Mouse (Mus musculus): ENCODE data around the gene A430005L14Rik. TPM values are rescaled to one million over a fixed set of nuclear protein-coding genes. Genes with fewer than 3 reads are reported as not detected.
A peak's percentile ranks its signal among the peaks of the same experiment; 100 is the strongest.

A430005L14Rik gene
- total RNA-seq (2014; rRNA removed) (31.3 and 38.4 TPM in 2 replicates), polyA plus RNA-seq (2015; fragmentation: Nextera tagmentation; extraction: Ambion mirVana) (46.1 and 50.4 TPM in 2 replicates)

GRCm38 (mm10) chr4:153956569-153957405 lies at the start of gene A430005L14Rik:
Gene A430005L14Rik, plus strand, starts transcription at chr4:153957237.
- Histone ChIP-seq H3K9ac (replicated peaks; ENCODE audit: low read length, poor library complexity, severe bottlenecking) (peak within 1 kb of the TSS; percentile 69), H3K9me3 (ENCODE audit: low read length) (no peaks in the 10 kb centered on the region), H3K4me3 (ENCODE audit: low read depth, low read length) (peak within 1 kb of the TSS; percentile 51), H3K27me3 (ENCODE audit: insufficient read depth, low read length) (0 out of 2 replicates have a peak, but pooled peaks cover 3% of the 10 kb centered on the region), H3K4me2 (ENCODE audit: low read depth, low read length, poor library complexity, severe bottlenecking) (peak within 1 kb of the TSS; percentile 61), H3K27ac (ENCODE audit: low read depth, low read length) (peak within 1 kb of the TSS; percentile 73), H3K36me3 (ENCODE audit: insufficient read depth, low read length) (peaks cover 16% of the 10 kb centered on the region), H3K4me1 (ENCODE audit: insufficient read depth, low read length) (peaks cover 4% of the 10 kb centered on the region; the same call in 1 of the 2 replicates)
- peak; percentile 98 for DNase-seq (ENCODE audit: low spot score)
- ATAC-seq (ENCODE audit: low FRiP score) = peak; percentile 95
- peak; percentile 34; the same call in 1 of the 2 replicates for TF ChIP-seq CTCF (IDR thresholded peaks at IDR 0.05)
- 2% methylated on average over 57 of the region's 67 CpGs for WGBS

DNA sequence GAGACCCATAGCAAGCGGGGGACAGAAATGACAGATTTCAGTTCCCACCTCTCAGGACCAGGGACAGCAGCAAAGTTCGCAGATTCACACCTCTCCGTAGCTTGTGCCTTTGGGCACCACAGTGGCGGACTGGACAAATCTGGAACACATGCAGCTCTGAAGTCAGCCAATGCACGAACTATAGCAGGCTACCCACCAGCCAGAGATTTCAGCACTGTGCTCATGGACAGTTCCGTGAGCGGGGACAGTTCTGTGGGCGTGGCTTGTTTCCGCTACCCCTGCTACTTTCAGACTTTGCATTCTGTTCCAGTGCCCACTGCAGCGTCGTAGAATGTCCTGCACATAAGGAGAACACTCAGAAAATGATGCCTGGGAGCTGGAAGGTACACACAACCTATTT lies 49.5 kb upstream of the A430005L14Rik start:
- peak; percentile 65 for DNase-seq (ENCODE audit: low spot score)
- 24% methylated on average over 11 of the region's 11 CpGs for WGBS

GRCm38 (mm10) chr4:153913635-153914034 lies 43.4 kb upstream of the A430005L14Rik start:
- no peaks in the 10 kb centered on the region; the same call in 1 of the 2 replicates for H3K27me3 ChIP-seq (ENCODE audit: insufficient read depth, low read length)
- no peaks in the 10 kb centered on the region for H3K4me1 ChIP-seq (ENCODE audit: insufficient read depth, low read length)
- H3K4me3 ChIP-seq (ENCODE audit: low read depth, low read length) = no peak overlapping the region
- H3K27ac ChIP-seq (ENCODE audit: low read depth, low read length) = no peak overlapping the region
- H3K36me3 ChIP-seq (ENCODE audit: insufficient read depth, low read length) = no peaks in the 10 kb centered on the region
- no peak overlapping the region for H3K9ac ChIP-seq (replicated peaks; ENCODE audit: low read length, poor library complexity, severe bottlenecking)
- DNase-seq (ENCODE audit: low spot score) (no peak), ATAC-seq (ENCODE audit: low FRiP score) (no peak)
- H3K4me2 ChIP-seq (ENCODE audit: low read depth, low read length, poor library complexity, severe bottlenecking) = no peak overlapping the region
- peak; percentile 60 for TF ChIP-seq CTCF (IDR thresholded peaks at IDR 0.05)
- H3K9me3 ChIP-seq (ENCODE audit: low read length) = no peaks in the 10 kb centered on the region
- 61% methylated on average over 3 of the region's 3 CpGs for WGBS

More for the DNA sequence above, 49.5 kb upstream of the A430005L14Rik start:
- Histone ChIP-seq H3K9ac (replicated peaks; ENCODE audit: low read length, poor library complexity, severe bottlenecking) (no peak overlapping the region), H3K9me3 (ENCODE audit: low read length) (no peaks in the 10 kb centered on the region), H3K27ac (ENCODE audit: low read depth, low read length) (no peak overlapping the region), H3K4me1 (ENCODE audit: insufficient read depth, low read length) (peaks cover 14% of the 10 kb centered on the region; the same call in 1 of the 2 replicates), H3K4me2 (ENCODE audit: low read depth, low read length, poor library complexity, severe bottlenecking) (no peak overlapping the region), H3K36me3 (ENCODE audit: insufficient read depth, low read length) (no peaks in the 10 kb centered on the region), H3K27me3 (ENCODE audit: insufficient read depth, low read length) (no peaks in the 10 kb centered on the region), H3K4me3 (ENCODE audit: low read depth, low read length) (no peak overlapping the region)
- TF ChIP-seq CTCF (IDR thresholded peaks at IDR 0.05) = no peak
- ATAC-seq (ENCODE audit: low FRiP score) = no peak

DNA sequence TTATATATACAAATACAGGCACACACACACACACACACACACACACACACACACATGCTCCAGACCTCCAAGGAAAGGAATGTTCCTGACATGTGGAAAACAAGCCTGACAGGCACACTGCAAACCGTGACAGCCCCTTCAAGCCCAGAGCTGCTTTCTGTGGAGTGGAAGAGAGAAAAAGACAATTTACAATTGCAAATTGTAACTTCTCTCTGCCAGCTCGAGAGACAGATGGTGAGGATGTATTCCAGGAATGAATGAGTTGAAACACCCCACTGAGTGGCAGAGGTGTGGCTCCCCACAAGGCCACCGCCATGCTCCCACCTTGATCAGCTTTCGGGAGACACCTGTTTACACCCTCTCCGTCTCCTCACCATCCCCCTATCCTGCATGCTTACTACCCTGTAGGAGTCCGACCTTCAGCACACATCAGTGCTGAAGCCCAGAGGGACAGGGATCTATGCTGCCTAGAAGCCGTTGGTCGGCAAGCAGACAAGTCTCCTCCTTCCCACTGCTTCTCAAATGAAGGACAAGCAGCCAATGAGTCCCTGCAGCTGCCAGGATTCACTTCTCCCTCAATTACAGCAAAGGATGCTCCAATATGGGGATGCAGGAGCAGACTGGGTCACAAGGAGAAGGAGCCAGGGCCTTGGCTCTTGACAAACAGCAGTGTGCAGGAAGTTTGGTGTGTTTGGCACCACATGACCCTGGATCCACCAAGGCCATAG lies 39.1 kb upstream of the A430005L14Rik start:
- no peak overlapping the region for H3K9ac ChIP-seq (replicated peaks; ENCODE audit: low read length, poor library complexity, severe bottlenecking)
- WGBS = 46% methylated on average over 8 of the region's 8 CpGs
- no peak for TF ChIP-seq CTCF (IDR thresholded peaks at IDR 0.05)
- ATAC-seq (ENCODE audit: low FRiP score) (no peak), DNase-seq (ENCODE audit: low spot score) (peak; percentile 38)
- peak overlapping the region; percentile 39 for H3K27ac ChIP-seq (ENCODE audit: low read depth, low read length)
- H3K4me1 ChIP-seq (ENCODE audit: insufficient read depth, low read length) = peaks cover 7% of the 10 kb centered on the region; the same call in 1 of the 2 replicates
- H3K27me3 ChIP-seq (ENCODE audit: insufficient read depth, low read length) = no peaks in the 10 kb centered on the region; the same call in 1 of the 2 replicates
- no peaks in the 10 kb centered on the region for H3K36me3 ChIP-seq (ENCODE audit: insufficient read depth, low read length)
- H3K4me3 ChIP-seq (ENCODE audit: low read depth, low read length) = no peak overlapping the region
- H3K4me2 ChIP-seq (ENCODE audit: low read depth, low read length, poor library complexity, severe bottlenecking) = no peak overlapping the region
- H3K9me3 ChIP-seq (ENCODE audit: low read length) = no peaks in the 10 kb centered on the region

- H3K27ac ChIP-seq (ENCODE audit: low read depth, low read length) = peak overlapping the region; percentile 32; the same call in 1 of the 2 replicates
- H3K4me2 ChIP-seq (ENCODE audit: low read depth, low read length, poor library complexity, severe bottlenecking) = no peak overlapping the region
- no peaks in the 10 kb centered on the region; the same call in 1 of the 2 replicates for H3K27me3 ChIP-seq (ENCODE audit: insufficient read depth, low read length)
- WGBS = 29% methylated on average over 9 of the region's 9 CpGs
- peaks cover 7% of the 10 kb centered on the region; the same call in 1 of the 2 replicates for H3K4me1 ChIP-seq (ENCODE audit: insufficient read depth, low read length)
- no peaks in the 10 kb centered on the region for H3K9me3 ChIP-seq (ENCODE audit: low read length)
- no peaks in the 10 kb centered on the region for H3K36me3 ChIP-seq (ENCODE audit: insufficient read depth, low read length)
- DNase-seq (ENCODE audit: low spot score) (no peak), ATAC-seq (ENCODE audit: low FRiP score) (peak; percentile 44; the same call in 1 of the 2 replicates)
- no peak overlapping the region for H3K9ac ChIP-seq (replicated peaks; ENCODE audit: low read length, poor library complexity, severe bottlenecking)
- no peak for TF ChIP-seq CTCF (IDR thresholded peaks at IDR 0.05)
- no peak overlapping the region for H3K4me3 ChIP-seq (ENCODE audit: low read depth, low read length)
Observed at GRCm38 (mm10) chr4:153920517-153921233, 36.4 kb upstream of the A430005L14Rik start.
